Mouse (Mus musculus) cerebellum, adult 2 months (tissue): ENCODE results near the gene Ncdn. TPM values are rescaled to one million over a fixed set of nuclear protein-coding genes. Genes with fewer than 3 reads are reported as not detected.

Source experiments
- DNase-seq, 2 experiments: peaks; one replicate each; pipeline ENCODE4 v3.0.0; 2021
- H3K27ac ChIP-seq: fragments of 200-500 bp; 2 replicates; pipeline ENCODE4 v1.5.1; 2012; ENCODE audit warnings: low read length, control low read depth, inconsistent platforms; ENCODE audit not compliant: insufficient read depth
- H3K27me3 ChIP-seq: fragments of 200-500 bp; 2 replicates; pipeline ENCODE4 v1.6.1; 2012; ENCODE audit warnings: inconsistent platforms, mild to moderate bottlenecking, low read length, moderate library complexity; ENCODE audit not compliant: control insufficient read depth, insufficient read depth
- H3K4me1 ChIP-seq: fragments of 200-500 bp; 2 replicates; pipeline ENCODE4 v1.6.1; 2011; ENCODE audit warnings: low read length; ENCODE audit not compliant: control insufficient read depth, insufficient read depth
- H3K4me3 ChIP-seq: fragments of 200-500 bp; replicated peaks from 2 replicates; pipeline ENCODE3; 2011; ENCODE audit warnings: mild to moderate bottlenecking, low read depth, low read length, control low read depth; ENCODE audit not compliant: insufficient read depth
- CTCF ChIP-seq: fragments of 200-500 bp; IDR thresholded peaks from 2 replicates; pipeline ENCODE4 v1.5.1; 2011; ENCODE audit warnings: low read depth, mild to moderate bottlenecking, control low read depth, low read length, moderate library complexity, borderline replicate concordance; ENCODE audit not compliant: insufficient read depth
- POLR2A ChIP-seq: fragments of 200-500 bp; IDR thresholded peaks from 2 replicates; pipeline ENCODE4 v1.6.1; 2011; ENCODE audit warnings: low read length, control low read depth, borderline replicate concordance; ENCODE audit not compliant: insufficient read depth
- WGBS: fragments of 180-500 bp; shearing (Covaris S2); methylation state at CpG from one replicate; pipeline ENCODE4 v1.1.7; 2018; 5-methylcytosine and 5-hydroxymethylcytosine counted together
- polyA plus RNA-seq: library from polyadenylated mRNA; depleted of rRNA; stranded (reverse); fragments of >200 nt; gene quantifications from 2 replicates; pipeline ENCODE4 v1.2.3, GENCODE M21; 2012; rRNA removed

Ncdn gene
- polyA plus RNA-seq, result 546 and 554 TPM in 2 replicates

GRCm38 (mm10) chr4:126753268-126754230 lies at the start of gene Ncdn, which contains the start of gene AU040320:
Gene Ncdn (minus strand): TSS chr4:126753438.
Gene AU040320 (plus strand): TSS chr4:126753544.
- Histone ChIP-seq H3K27me3 (no peaks in the 10 kb centered on the region), H3K4me3 (peak within 1 kb of the TSS; percentile 96), H3K27ac (peak within 1 kb of the TSS; percentile 97), H3K4me1 (peaks cover 20% of the 10 kb centered on the region)
- TF ChIP-seq POLR2A (peak; percentile 88), CTCF (no peak)
- 1% methylated on average over 71 of the region's 71 CpGs for WGBS
- peak; percentile 98 to 99 for DNase-seq

GRCm38 (mm10) chr4:126802174-126802573 lies 48.9 kb upstream of the Ncdn start:
- no peak overlapping the region for H3K27ac ChIP-seq
- DNase-seq, result no peak
- peaks cover 16% of the 10 kb centered on the region; the same call in 1 of the 2 replicates for H3K4me1 ChIP-seq
- H3K27me3 ChIP-seq, result no peaks in the 10 kb centered on the region
- no peak for TF ChIP-seq CTCF
- no peak for TF ChIP-seq POLR2A
- WGBS, result 97% methylated on average over 8 of the region's 8 CpGs
- no peak overlapping the region for H3K4me3 ChIP-seq

DNA sequence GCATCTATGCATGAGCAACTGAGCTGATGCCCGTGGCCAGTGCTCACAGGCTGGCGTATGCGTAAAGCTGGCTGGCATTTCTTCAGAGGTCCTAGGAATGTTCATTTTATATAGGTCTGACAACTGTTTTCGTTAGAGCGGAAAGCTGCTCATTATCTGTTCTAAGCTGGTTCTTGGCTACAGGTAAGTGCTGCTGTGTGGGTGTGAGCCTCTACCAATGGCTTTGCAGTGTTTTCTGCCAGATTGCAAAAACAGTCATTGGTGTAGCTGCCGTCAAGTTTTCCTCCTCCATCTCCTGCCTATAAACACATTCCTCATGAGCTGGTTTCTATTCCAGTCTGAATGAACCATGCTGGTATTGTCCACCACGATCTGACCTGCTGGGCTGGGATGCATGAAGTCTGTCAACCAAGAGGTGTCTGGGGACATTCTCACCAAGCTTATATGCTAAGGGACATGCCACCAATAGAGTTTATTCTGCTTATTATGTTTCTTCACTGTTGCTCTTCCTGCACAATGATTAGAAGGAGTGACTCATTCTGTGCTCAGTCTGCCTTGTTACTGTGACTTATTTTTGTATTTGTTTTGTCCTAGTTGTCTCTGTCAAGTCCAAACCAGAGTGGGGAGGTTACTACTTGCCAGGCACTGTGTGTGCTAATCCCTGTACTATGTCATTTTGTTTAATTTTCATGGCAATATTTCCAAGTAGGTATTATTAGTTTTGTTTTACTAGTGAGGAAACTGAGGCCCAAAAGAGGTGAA lies 39.3 kb upstream of the Ncdn start:
- no peak for DNase-seq
- H3K4me3 ChIP-seq, result no peak overlapping the region
- no peaks in the 10 kb centered on the region for H3K27me3 ChIP-seq
- WGBS, result 88% methylated on average over 7 of the region's 7 CpGs
- H3K27ac ChIP-seq, result no peak overlapping the region
- TF ChIP-seq CTCF, result no peak
- no peak for TF ChIP-seq POLR2A
- no peaks in the 10 kb centered on the region for H3K4me1 ChIP-seq

DNA sequence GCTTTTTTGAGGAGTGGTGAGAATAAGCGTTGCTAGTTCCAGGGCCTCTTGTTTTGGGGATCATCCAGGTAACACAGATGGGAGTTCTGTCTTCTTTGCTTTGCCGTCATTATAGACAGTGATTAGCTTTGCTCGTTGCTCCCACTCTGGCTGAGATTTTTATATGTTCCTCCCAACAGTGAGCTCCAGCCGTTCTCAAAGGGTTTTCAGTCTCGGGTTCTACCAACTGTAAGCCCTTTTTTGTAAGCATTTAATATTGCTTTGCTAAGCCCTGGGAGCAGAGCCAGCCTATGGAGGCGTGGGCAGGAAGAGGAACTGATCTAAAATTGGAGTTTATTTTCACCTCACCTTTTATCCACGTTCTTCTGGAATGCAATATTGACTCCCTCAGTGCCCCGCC lies 29.8 kb upstream of the Ncdn start:
- TF ChIP-seq POLR2A (no peak), CTCF (no peak)
- peak; percentile 37 to 47 for DNase-seq
- Histone ChIP-seq H3K27ac (peak overlapping the region; percentile 77), H3K4me3 (peak overlapping the region; percentile 19), H3K4me1 (peaks cover 7% of the 10 kb centered on the region), H3K27me3 (no peaks in the 10 kb centered on the region)
- WGBS, result 18% methylated on average over 8 of the region's 8 CpGs

- WGBS, result 77% methylated on average over 8 of the region's 8 CpGs
- no peak for TF ChIP-seq POLR2A
- no peak for TF ChIP-seq CTCF
- no peaks in the 10 kb centered on the region for H3K27me3 ChIP-seq
- no peak overlapping the region for H3K4me3 ChIP-seq
- DNase-seq, result no peak
- peaks cover 7% of the 10 kb centered on the region for H3K4me1 ChIP-seq
- no peak overlapping the region for H3K27ac ChIP-seq
These were observed 29.3 kb upstream of the Ncdn start for GRCm38 (mm10) chr4:126782512-126782911.

GRCm38 (mm10) chr4:126781871-126782270 lies 28.6 kb upstream of the Ncdn start:
- peaks cover 7% of the 10 kb centered on the region for H3K4me1 ChIP-seq

GRCm38 (mm10) chr4:126779826-126780775 lies 26.9 kb upstream of the Ncdn start:
- Histone ChIP-seq H3K27me3 (no peaks in the 10 kb centered on the region), H3K27ac (no peak overlapping the region), H3K4me1 (peaks cover 7% of the 10 kb centered on the region), H3K4me3 (no peak overlapping the region)
- DNase-seq, result no peak
- TF ChIP-seq CTCF, result no peak
- TF ChIP-seq POLR2A, result no peak
- 80% methylated on average over 12 of the region's 12 CpGs for WGBS

More at GRCm38 (mm10) chr4:126781871-126782270, 28.6 kb upstream of the Ncdn start:
- 92% methylated on average over 3 of the region's 3 CpGs for WGBS
- Histone ChIP-seq H3K27ac (no peak overlapping the region), H3K27me3 (no peaks in the 10 kb centered on the region), H3K4me3 (no peak overlapping the region)
- no peak for TF ChIP-seq CTCF
- no peak for TF ChIP-seq POLR2A
- no peak for DNase-seq
